Mouse (Mus musculus): ENCODE data around the gene Nlrc4.

Gene Nlrc4

DNA sequence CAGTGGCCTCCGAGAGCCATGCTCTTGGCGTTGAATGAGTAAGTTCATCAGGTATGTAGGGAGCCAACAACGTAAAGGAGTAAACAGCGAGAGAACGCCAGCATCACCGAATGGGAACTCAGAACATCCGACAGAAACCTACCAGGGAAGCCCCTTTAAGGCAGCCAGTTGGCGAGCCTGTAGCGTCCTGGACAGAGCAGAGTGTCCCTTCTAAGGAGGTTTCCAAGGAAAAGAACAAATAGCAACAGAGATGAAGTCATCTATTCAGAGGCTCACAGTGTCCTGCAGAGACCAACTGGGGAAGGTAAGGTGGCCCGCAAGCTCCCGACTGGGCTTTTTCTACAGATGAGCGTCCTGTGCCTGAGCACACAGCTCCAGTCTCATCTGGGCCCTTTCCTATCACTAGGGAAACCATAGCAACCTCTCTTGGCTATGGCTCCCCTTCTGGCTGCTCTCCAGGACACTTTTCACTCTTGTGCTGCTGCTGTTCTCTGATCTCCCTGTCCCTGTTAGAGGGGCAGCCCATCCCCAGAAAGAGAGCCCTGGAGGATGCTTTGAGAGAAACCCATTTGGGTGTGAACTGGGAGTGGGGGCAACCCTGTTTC, 34.4 kb downstream of the Nlrc4 start:
- no peak for DNase-seq

DNA sequence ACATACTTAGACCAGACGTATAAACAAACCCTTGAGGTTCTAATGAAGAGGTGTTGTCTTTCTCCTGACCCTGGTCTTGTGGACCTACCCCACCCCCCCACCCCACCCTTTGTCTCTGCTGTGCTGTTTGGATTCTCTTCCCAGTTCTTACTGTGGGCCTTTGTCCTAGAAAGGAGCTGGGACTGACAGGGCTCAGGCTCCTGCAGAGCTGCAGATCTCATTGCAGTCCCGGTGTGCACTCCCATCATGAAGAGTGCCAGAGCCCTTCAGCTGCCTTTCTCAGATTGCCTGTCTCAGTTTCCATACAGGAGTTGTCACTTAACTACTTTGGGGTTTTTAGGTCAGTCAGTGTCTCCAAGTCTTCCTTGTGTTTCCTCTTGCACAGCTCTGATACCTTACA, 38.3 kb downstream of the Nlrc4 start:
- DNase-seq = no peak

DNA sequence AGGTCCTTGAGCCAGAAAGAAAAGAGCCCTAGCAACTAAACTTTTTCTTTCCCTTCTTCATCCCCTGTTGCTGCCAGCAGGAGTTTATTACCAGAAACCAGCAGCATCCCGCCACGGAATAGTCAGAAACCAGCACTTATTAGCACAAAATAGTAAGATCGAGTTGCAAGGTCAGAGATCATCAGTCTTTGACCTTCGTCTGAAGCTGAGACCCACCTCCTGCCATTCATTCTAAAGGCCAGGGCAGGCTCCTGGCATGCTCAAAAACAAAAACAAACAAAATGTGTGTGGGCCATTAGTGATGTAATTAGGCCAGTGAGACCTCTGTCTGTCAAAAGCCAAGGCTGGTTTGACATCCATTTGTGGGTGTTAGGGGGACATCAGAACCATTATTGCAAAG, 40.8 kb downstream of the Nlrc4 start:
- no peak for DNase-seq

DNA sequence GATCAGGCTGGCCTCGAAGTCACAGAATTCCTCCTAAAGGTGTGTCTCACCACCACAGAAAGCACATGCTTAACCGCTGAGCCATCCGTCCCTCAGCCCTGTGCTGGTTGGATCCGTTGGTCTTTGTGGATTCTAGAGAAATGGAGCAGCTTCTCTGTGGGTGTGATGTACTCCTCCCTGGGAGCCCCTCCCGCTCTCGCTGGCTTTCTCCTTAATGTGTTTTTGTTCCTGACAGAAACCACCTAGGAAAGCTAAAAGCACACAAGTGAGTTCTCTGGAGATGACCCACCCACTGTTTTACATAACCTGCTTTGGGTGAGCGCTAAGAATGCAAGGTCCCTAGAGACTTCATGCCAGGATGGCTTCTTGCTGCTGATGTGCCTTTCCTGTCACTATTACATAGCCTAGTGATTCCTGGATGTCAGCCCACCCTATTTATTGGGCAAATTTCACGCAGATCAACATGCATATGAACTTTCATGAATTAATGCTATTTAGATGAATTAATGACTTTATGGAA, 42.0 kb downstream of the Nlrc4 start:
- no peak for DNase-seq

DNA sequence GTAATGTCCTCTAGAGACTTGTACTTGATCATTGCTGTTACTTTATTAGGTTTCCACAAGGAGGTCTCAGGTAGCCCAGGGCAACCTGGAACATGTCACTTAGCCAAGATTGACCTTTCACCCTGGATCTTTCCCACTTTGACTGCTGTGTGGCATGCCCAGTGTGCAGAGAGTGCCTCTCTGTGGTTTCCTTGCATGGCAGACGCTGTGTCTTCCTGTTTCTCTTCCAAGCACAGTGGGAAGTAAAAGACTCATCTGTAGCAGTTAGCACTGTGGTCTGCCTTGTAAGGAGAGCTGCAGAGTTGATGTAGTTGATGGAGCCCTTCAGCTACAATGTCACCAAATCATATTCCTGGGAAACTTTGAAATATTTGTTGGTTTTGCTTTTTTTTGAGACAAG, 44.3 kb downstream of the Nlrc4 start:
- DNase-seq = no peak

DNA sequence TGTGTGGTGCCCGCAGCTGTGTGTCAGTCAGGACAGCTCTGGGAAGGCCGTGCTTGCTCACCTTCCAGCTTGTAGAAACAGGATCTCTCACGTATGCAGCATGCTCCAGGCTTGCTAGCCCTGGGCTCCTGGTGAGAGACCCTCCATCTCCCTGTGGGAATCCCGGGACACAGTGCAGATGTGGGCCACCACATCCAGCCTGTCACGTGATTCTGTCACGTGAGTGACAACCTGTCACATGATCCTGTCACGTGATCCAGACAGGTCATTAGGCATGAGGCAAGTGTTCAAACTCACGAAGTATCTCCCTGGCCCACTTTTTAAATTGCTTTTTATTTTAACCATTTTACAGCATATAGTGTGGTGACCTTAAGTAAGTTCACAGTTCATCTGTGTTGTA, 45.6 kb downstream of the Nlrc4 start:
- DNase-seq = no peak

DNA sequence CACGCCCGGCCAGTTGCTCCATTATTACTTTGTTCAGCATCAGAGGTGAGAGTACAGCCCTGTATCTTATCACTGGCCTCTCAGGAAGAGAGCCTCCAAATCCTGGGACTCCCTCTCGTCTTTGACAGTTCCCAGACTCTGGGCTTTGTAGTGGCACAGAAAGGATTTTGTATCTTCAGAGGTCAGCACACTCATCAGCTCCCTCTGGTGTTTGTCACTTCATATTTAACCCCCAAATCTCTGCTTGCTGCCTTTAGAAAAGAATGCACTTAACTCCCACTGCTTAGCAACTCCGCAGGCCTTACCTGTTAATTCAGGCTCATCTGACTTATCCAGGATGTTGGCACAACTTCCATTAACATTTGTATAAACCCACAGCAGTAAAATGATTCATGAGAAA, 49.2 kb downstream of the Nlrc4 start:
- no peak for DNase-seq

DNA sequence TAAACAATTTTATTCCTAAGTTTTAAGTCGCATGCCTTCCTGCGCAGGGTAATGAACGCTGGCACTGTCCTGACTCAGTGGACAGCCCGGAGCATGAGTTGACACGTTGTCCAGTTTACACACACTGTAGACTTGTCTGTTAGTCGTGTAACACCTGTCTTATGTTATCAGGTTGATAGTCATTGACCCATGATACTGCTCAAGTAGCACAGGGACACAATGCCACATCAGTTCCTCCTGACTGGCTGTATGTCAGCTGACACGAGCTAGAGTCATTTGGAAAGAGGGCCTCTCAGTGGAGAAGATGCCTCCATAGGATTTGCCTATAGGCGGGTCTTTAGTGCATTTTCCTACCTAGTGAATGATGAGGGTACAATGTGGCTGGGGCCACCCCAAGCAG, 52.5 kb downstream of the Nlrc4 start:
- DNase-seq = no peak

DNA sequence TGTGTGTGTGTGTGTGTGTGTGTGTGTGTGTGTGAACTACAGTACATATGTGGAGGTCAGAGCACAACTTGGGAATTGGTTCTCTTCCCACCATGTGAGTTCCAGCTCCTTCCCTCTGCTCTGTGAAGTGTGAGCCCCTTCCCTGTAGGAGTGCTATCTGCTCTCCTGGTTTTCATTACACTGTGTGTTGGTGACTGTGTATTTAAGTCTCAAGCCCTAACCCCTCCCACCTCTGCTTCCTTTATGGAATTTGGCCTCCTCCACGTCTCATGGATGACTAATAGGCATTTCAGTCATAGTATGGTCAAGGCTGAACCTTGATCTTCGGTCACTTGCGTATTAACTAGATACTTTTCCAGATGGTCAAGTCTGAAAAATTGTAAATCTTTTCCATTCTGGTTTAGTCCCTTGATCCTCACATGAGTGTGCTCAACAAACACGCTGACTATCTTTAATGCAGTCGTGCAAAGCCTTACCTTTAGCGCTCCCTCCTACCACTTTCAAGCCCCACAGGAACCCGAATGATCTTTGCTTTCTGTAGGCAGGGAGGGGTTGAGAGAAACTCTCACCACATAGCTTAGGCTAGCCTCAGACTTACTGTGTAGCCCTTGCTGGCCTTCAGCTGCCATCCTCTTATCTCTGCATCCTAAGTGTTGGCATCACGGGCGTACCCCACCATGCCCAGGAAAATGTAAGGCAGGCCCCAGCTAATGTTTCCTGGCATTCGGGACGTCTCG, 56.3 kb downstream of the Nlrc4 start:
- DNase-seq = no peak

DNA sequence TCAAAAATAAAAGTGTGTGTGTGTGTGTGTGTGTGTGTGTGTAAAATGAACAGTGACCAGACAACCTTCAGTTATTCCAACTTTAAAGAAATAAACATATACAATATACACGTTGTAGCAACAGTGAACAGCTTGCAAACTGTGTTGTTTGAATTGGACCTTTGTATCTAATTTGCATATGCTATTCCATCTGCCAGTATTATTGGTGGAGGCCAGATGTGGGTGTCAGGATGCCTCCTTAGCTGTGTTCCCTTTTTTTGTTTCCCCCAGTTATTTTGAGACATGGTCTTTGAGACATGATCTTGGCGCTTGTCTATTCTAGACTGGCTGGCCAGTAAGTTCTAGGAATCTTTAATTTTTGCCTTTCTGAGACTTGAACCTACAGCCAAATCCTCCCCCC, 61.8 kb downstream of the Nlrc4 start:
- no peak for DNase-seq

DNA sequence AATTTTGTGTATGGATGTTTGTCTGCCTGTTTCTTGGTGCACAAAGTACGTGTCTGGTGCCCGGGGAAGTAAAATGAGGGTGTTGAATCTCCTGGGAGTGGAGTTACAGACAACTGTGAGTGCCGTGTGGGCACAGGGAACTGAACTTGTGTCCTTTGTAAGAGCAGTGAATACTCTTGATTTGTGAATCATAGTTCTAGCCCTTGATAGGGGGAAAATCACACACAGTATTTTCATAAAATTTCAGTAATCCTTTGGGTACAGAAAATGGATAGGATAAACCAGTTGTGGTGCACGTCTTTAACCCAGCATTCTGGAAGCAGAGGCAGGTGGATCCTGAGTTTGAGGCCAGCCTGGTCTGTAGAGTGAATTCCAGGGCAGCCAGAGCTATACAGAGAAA, 62.2 kb downstream of the Nlrc4 start:
- DNase-seq = no peak

DNA sequence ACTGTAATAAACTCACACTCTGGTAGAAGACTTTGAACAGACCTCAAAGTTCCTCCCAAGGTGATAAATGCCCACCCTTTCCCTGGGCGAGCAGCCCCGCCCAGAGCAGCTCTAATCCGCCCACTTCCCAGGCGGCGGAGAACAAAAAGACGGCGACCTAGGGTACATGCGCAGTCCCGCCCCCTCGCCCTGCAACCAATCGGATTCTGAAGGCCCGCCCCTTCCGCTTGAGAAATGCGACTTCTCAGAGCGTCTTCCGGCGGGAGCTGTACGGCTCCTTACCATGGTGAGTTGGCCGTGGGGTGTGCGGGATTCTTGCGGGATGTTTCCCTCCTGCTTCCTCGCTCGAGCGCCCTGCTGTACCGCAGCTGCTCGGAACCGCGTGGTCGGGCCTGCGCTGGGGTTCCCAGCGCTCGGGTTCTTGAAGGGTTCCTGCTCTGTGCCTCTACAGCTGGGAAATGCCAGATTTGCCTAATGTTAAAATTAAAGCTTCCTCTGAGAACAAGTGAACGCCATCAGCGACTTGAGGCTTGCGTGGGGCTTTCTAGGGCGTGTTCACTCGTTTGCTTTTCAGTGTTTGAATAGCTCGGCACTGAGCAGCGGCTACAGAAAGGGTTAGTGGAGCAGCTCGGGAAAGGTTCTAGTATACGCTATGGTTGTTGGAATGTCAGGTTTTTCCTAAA, 63.4 kb downstream of the Nlrc4 start, which contains the start of gene Slc30a6:
Slc30a6 (plus strand) TSS at position 226 of the 683 bp plus-strand sequence.
- DNase-seq = peak; percentile 97

DNA sequence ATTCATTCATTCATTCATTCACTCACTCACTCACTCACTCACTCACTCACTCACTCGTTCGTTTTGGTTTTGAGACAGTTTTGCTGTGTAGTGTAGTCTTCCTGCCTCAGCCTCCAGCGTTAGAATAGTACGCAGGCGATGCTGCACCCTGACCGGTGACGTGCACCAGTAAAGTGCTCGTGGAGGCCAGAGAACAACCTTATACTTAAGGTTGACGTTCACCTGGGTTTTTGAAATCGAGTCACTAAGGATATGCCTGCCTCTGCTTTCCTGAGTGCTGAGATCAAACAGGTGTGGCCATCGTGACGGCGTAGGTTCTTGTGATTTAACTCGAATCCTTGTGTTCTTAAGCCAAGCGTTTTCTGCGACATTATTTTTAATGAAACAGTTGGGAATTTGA, 64.1 kb downstream of the Nlrc4 start:
- no peak for DNase-seq

DNA sequence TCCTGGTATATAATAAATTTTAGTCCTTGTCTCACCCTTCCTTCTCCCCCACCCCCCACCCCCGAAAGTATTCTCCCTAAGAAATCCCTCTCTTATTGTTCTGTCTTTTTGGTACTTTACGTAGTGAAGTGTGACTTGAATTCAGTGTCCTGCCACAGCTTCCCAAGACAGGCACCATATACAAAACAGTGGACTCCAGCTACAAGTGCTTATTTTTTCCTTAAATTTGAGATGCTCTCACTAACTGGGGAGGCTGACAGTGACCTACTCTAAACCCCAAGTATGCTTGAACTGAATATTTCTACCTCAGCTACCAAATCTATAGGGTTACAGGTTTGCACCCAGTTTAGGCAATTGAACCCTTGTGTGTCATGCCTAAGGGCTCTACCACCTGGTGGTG, 64.6 kb downstream of the Nlrc4 start:
- DNase-seq = no peak

DNA sequence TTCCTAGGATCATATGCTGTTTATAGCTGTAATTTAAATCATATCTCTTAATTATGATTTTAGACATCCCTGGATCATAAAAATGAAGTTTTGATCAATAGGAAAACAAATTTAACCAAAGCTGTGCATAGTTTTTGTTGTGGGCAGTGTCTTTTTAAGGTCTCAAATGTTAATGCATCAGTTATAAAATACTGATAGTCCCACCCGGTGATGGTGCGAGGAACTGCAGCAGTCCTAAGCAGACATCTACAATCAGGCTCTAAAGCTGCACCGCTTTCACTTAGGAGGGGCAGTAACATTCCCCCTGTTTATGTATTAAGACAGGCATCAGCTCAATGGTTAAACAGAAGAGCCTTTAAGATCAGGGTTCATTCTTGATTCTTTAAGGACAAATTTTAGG, 69.1 kb downstream of the Nlrc4 start:
- DNase-seq = no peak

DNA sequence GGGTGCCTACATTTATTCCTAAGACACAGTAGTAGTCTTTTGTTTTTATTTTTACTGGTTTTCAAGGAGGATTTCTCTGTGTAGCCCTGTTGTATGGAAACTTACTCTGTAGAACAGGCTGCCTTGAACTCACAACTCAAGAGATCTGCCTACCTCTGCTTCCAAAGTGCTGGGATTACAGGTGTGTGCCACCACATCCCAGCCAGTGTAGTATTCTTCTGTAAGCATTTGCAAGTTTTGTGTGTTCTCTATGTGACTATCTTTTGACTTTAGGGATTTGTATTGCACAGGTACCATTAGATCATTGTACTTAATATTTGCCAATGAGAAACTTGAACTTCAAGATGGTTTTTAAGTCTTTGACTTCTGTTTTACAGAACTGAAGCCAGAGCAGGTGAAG, 72.3 kb downstream of the Nlrc4 start:
- DNase-seq = no peak

DNA sequence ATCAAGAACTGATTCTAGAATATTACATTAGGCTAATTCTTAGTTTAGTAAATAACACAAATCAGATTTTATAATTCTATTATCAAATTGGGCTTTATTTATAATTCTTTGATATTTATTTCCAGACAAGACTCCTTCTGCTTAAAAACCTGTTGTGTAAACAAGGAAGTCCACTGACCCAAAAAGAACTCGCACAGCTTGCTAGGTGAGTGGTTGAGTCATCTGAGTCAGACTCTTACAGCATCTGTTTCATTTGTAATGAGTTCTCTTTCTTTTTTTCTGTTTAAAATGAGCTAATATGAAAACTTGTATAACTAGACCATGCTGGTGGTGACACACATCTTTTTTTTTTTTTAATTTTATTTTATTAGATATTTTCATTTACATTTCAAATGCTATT, 82.0 kb downstream of the Nlrc4 start:
- no peak for DNase-seq

Data from lung, postnatal 14 days (tissue).